Mouse (Mus musculus): Measurements from ENCODE around the gene Sympk.

Gene Sympk

DNA sequence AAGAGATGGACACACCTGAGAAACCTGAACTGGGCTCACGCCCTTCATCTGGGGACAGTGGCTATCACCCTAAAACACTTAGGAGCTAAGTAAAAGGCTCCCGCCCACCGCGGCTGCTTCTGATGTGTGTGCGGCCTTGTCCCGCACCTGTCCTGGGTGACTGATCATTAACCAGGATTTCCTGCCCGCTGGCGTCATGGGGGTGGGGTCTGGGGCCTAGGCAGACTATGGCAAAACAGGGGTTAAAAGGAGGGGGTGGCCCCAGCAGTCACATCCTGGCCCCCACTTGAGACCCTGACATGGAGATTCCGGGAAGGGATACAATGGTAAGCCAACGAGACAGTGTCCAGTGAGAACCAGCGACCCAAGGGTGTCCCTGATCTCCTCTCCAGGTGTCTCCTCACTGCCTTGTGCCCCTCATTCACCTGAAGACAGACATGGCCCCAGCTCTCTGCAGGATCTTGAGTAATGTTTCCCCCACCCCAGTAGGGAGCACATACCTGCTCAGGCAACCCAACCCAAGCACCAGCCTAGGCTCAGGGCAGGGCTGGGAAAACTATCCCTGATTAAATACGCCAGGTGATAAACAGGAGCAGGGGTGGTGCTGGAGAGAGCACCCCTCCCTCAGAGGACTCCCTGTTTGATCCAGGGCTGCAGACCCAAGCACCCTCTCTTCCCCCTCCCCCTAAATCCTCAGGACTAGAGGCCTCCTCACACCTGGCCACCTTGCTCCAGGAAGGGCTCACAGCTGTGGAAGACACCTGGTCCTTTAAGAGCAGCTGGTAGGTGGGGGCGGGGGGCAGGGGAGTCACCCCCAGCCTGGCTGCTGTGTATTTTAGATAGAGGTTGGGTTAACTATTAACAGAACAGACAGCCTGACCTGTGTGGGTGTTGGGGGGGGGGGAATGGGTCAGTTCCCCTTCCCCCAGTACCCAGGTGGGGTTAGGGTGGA is 16.9 kb upstream of the Sympk start:
- no peak for DNase-seq (ENCODE audit: low spot score in 2 of 2)

DNA sequence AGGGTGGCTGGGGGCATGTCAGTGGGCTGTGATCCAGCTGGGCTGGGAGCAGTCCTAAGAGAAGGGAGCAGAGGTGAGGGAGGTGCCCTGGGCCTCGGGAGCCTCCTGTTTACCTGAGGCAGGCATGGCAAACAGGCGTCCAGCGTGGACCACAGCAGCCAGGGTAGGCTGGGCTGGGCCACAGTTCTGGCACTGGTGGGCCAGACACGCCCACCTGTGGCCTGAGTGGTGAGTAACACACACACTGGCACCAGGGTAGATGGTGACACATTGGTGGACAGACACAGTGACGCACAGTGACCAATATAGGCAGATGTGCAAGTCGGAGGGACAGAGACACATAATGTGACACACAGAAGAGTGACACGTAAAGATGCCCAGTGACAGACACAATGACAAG is 13.6 kb upstream of the Sympk start:
- DNase-seq (ENCODE audit: low spot score in 2 of 2), result no peak

DNA sequence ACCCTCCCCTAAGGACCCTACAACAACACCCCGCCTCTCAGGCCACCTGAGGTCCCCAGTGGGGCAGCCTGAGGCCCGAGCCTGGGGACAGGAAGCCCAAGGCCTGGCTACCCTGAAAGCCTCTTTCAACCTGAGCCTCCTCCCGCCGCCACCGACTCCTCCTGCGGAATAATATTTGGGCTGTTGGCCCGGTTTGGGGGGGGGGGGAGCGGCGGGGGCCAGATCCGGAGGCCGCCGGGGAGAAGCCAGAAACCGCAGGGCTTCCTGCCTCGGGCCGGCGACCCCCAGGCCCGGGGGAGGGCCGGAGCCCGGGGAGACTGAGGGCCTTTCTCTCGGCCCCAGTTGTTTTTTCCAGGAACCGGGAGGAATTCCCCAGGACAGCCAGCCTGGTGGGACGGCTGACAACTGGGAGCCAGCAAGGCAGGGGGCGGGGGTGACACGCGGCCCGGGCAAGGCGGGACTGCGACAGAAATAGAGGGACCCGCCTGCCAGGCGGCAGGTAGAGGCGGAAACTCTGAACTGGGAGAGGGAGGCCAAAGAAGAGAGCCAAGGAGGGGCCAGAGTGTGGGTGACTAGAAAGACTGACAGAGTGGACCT is 12.1 kb upstream of the Sympk start:
- DNase-seq (ENCODE audit: low spot score in 2 of 2), result peak; percentile 46 to 57

DNA sequence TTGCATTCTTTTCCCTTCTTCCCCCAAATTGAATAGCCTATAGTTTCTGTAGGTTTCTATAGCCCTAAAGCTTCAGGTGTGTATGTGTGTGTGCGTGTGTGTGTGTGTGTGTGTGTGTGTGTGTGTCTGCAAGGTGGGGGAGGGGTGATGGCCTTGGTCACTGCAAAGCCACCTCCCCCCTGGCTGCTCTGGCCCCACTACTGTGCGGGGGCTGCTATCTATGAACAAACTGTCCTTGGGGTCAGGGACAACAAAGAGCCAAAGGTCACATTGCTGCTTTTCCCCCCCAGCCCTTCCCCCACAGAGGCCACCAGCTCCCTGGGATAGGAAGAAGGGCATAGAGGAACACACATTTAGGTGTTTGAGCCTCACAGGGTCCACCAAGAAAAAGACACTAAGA is 11.3 kb upstream of the Sympk start:
- no peak for DNase-seq (ENCODE audit: low spot score in 2 of 2)

DNA sequence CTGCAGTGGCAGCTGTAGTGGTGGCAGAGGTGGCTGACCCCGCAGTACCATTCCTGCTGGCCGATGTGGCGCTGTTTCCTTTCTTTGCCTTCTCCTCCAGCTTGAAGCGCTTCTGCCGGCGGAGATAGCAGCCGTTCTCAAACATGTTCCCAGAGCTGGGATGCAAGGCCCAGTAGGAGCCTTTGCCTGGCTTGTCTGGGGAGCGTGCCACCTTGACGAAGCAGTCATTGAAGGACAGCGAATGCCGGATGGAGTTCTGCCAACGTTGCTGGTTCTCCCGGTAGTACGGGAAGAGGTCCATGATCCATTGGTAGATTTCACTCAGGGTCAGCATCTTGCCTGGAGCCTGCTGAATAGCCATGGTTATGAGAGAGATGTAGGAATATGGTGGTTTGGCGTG is 9.7 kb upstream of the Sympk start:
- DNase-seq (ENCODE audit: low spot score in 2 of 2), result no peak

DNA sequence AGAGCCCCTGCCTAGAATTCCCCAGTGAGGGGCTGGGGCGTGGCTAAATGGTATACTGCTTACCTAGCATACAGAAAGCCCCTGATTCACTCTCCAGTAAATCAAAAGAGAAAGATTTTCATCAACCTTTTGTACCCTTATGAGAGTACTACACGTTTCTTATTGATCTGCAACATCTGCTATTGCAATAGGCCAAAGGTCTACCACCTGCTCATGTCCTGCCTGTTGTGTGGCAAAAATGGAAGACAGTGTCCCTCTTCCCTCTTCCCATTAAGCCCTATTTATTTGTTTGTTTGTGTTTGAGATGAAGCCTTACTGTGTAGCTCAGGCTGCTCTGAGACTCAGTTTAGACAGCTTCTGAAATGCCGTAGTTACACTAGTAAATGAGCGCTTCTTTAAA is 8.1 kb upstream of the Sympk start:
- DNase-seq (ENCODE audit: low spot score in 2 of 2), result no peak

- DNase-seq (ENCODE audit: low spot score in 2 of 2), result no peak
Measured at GRCm38 (mm10) chr7:19017909-19018308, 6.3 kb upstream of the Sympk start.

DNA sequence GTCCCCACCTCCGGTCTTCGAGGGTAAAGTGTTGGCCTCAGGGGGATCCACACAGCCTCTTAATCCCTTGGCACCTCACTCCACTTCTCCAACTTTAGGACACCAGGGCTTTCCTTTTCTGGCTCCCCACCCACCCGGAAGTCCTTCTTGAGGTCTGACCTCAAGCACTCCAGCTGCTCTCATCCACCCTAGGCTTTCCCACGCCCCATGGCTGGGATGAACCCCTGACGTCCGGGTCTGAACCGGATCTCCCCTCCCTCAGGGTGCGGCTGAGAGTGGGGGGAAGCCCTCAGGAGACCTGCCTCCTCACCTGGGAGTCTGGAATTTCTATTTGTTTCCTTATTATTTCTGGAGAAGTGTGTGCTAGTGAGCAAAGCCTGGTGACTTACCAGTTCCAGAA is 3.1 kb upstream of the Sympk start:
- no peak for DNase-seq (ENCODE audit: low spot score in 2 of 2)

DNA sequence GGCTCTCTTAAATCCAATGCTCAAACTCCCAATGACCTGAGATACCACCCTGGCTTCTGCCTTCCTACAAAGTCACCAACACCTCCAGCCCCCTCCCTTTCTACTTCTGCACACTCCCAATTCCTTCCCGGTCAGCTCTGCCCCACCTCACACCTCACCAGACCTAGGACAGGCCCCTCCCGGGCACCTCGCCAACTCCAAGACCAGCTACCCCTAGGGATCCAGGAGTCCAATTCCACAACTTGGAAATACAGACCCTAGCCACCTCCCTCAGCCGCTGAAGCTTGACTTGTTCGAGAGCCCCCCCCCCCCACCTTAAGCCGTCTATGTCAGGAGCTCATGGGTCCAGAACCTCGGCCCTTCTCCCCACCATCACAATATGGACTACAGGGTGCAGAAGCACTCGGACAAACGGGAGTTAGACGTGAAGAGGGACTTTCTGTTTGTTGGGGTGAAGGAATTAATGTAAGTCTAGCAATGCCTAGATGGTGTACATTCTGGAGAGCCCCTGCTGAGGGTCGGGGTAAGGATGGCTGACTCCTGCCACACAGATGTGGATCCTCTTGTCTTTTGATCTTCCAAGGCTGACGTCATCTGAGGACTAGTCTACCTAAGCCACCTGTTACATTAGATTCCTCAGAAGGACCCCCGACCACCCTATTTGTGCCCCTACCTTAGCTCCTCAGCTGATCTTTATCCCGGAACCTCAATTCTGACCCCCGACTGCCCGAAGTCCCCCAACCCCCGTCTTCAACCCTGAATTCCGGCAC is 1.8 kb upstream of the Sympk start:
- DNase-seq (ENCODE audit: low spot score in 2 of 2), result no peak

DNA sequence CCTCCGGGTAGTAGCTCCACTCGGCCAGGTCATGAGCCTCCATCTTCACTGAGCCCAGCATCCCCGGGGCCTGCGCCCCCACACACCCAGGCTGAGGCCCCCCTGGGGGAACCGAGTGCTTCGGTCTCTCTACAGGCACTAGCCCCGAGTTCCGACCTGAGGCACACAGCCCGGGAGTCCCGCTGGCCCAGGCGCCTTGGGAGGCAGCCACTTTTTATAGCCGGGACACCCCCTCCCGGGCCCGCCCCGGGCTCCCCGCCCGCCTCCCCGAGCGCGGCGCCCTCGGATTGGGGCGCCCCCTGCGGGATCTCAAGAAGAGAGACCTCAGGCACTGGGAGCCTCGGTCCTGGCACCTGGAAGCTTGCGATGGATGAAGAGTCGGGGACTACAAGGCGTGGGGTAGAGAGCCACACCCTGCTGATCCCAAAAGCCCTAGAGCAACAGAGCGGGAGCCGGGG is 791 bp upstream of the Sympk start, which contains the start of gene Foxa3:
Gene Foxa3 (minus strand): TSS at position 182 of the 458 bp plus-strand sequence.
- DNase-seq (ENCODE audit: low spot score in 2 of 2), result peak; percentile 44 to 47

GRCm38 (mm10) chr7:19024581-19025255 is 541 bp downstream of the Sympk start:
- DNase-seq (ENCODE audit: low spot score in 2 of 2), result no peak

DNA sequence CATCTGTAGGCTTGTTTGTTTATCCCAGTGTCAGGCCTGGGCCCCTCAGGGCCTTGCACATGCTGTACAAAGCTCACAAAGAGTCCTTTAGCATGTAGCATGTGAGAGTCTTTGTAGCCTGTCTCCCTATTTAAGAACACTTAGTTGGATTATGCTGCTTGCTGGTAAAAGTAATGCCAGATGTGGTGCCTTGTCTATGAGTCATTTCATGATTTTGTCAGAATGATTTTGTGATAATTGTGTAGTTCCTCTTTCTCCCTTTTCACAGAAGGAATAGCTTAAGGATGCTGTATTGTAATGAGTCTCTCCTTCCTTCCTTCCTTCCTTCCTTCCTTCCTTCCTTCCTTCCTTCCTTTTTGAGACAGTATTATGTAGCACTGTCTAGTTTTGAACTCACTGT is 3.9 kb downstream of the Sympk start:
- no peak for DNase-seq (ENCODE audit: low spot score in 2 of 2)

- peak in 1 of 2 experiments; percentile 34 for DNase-seq (ENCODE audit: low spot score in 2 of 2)
Measured at GRCm38 (mm10) chr7:19029084-19029653, 5.0 kb downstream of the Sympk start.

DNA sequence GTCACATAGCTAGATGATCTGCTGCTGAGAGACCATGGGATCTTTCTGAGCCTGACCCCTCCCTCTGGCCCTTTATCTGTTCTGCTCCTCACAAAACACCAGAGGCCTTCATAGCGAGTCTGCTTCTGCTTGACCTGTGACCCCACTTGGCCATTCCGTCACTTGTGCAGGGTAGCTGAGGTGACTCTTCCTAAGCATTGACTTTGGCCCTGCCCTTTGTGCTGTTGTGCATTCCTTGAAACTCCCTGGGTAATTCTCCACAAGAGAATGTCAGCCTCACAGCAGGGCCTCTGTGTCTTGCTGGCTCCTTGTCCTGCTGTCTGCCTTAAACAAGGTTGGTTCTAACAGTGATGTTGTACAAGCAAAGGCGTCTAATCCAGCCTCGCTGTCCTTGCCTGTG is 7.5 kb downstream of the Sympk start:
- DNase-seq (ENCODE audit: low spot score in 2 of 2), result no peak

DNA sequence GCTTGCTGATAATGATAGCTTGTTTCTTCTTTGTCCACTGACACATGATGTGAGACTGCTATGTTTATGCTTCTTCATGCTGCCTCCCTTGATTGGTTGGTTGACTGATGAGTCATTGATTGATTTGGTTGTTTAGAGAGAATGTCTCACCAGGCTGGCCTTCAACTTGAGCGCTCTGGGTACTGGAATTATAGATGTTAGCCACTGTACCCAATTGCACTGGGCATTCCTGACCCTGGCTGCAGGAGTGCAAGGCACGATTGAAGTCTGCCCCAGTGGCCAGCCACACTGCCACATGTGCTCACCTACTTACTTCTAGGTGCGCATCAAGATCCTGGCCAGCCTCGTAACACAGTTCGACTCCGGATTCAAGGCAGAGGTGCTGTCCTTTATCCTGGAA is 20.4 kb downstream of the Sympk start:
- no peak for DNase-seq (ENCODE audit: low spot score in 2 of 2)

DNA sequence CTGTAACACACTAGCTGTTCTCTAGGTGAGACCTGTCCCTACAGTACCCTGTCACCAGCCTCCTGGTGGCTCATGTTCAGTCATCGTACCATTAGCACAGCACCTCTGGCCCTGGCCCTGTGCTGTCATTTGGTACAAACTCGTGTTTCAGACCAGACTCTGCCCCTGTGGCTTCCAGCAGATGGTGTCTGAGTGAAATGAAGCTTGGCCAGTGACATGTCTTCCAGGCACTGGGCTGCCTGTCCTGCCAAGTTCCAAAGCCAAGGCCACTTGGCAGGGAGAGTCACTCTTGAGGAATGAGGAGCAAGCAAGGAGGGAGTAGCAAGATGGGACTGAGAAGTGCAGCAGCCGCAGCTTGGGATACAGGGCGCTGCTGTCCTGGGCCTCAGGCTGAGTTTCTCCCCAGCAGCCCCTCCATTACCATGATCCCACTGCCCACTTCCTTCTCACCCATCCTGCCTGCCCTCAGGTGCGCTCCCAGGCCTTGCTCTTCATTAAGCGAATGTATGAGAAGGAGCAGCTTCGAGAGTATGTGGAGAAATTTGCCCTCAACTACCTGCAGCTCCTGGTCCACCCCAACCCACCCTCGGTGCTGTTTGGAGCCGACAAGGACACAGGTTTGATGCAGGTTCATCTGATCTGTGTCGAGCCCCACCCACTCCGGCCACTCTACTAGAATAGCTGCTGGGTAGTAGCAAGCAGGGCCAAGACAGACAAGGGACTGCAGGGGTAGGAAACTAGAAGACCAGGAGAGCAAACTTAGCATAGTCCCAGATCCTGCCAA is 22.3 kb downstream of the Sympk start:
- DNase-seq (ENCODE audit: low spot score in 2 of 2), result no peak

DNA sequence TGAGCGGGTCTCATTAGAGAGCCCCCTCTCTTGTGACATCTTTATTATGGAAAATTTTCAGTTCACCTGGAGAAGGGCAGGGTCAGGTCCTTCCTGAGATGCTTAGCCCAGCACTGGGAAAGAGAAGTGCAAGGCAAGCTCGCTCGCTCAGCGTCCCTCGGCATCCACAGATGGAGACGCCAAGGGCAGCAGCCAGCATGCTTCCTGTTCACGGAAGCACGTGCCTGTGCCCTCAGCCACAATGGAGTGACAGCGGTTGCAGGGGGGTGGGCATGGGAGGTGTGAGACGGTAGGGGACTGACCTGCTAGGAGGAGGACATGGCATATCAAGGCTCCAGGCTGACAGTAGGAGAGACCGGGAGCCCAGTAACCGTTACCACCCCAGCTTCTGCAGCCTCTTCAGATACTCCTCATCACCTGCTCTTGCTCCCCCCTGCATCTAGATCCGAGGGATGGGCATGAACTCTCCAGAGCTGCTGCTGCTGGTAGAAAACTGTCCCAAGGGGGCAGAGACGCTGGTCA is 23.9 kb downstream of the Sympk start:
- DNase-seq (ENCODE audit: low spot score in 2 of 2), result no peak

DNA sequence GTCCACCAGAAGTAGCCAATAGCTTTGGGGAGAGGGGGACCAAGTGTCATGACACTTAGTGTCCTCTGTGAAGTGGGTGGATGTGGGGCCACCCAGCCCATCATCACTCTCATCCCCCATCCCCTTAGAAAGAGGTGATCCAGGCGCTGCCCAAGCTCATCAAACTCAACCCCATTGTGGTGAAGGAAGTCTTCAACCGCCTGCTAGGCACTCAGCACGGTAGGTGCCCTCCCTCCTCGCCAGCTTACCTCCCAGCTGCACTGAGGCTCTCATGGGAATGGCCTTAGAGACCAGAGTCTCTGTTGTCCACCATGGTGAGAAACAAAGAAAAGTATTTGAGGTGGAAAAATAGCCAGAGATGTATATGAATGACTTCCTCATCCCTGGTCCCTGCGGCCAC is 25.1 kb downstream of the Sympk start:
- DNase-seq (ENCODE audit: low spot score in 2 of 2), result no peak

DNA sequence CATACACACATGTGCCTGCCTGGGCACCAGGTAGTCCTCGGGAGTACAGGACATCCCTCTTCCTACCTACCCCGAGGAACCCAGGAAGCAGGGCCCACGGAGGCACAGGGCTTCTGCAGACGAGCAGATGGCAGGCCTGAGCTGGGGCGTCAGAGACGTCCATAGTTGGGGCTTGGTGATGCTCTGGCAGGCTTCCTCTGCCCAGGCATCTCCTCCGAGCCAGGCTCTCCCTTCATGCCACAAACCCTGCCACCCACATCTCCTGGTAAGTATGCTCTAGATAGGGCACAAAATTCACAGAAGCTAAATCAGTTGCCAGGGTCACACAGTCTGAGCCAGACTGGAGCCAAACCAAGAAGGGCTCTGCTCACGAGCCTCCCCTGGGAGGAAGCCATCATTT is 26.0 kb downstream of the Sympk start:
- no peak for DNase-seq (ENCODE audit: low spot score in 2 of 2)

DNA sequence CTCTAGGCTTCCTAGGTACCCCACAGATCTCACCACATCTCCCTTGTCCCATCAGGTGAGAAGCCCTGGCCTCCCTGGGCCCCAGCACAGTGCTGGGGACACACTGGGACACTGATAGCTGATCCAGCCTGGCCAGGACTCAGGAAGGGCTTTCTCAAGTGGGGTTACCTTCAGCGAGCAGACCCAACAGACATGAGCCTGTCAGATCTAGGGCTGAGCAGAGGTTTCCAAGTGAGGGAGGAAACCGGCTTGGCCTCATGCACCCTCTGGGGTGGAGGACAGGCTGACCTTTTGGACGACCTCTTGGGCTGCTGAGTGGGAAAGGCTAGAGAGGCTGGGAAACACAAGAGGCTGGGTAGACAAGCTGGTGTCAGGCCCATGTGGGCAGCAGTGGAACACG is 27.0 kb downstream of the Sympk start:
- DNase-seq (ENCODE audit: low spot score in 2 of 2), result peak in 1 of 2 experiments; percentile 9
